Mouse (Mus musculus) midbrain, embryonic 10.5 days (tissue): Measurements from ENCODE around the gene Pithd1. TPM values are rescaled to one million over a fixed set of nuclear protein-coding genes. Genes with fewer than 3 reads are reported as not detected.

Experiments used
- DNase-seq: peaks from one replicate; pipeline ENCODE4 v3.0.0-alpha.2; 2017; ENCODE audit warnings: low spot score
- H3K27ac ChIP-seq: fragments of 300-500 bp; sonication (generic); replicated peaks from 2 replicates; pipeline ENCODE4 v1.5.1; 2016; ENCODE audit warnings: mild to moderate bottlenecking
- H3K27me3 ChIP-seq: fragments of 300-500 bp; sonication (generic); 2 replicates; pipeline ENCODE4 v1.6.1; 2016; ENCODE audit warnings: low read depth, mild to moderate bottlenecking; ENCODE audit not compliant: poor library complexity, severe bottlenecking
- H3K36me3 ChIP-seq: fragments of 300-500 bp; sonication (generic); 2 replicates; pipeline ENCODE4 v1.6.1; 2016; ENCODE audit warnings: mild to moderate bottlenecking, moderate library complexity
- H3K4me1 ChIP-seq: fragments of 300-500 bp; sonication (generic); 2 replicates; pipeline ENCODE4 v1.6.1; 2016
- H3K4me3 ChIP-seq: fragments of 300-500 bp; sonication (generic); 2 replicates; pipeline ENCODE4 v1.5.1; 2016; ENCODE audit warnings: mild to moderate bottlenecking, moderate library complexity
- H3K9me3 ChIP-seq: fragments of 300-500 bp; sonication (generic); replicated peaks from 2 replicates; pipeline ENCODE4 v1.6.1; 2016; ENCODE audit warnings: mild to moderate bottlenecking
- WGBS: fragments of 180-500 bp; shearing (Covaris S2); methylation state at CpG from one replicate; pipeline ENCODE4 v1.1.7; 2016; 5-methylcytosine and 5-hydroxymethylcytosine counted together
- polyA plus RNA-seq: library from polyadenylated mRNA; unstranded; fragments of >200 nt; fragmentation: Nextera tagmentation; extraction: Ambion mirVana; gene quantifications from 2 replicates; pipeline ENCODE4 v1.2.1, GENCODE M21; 2016

Pithd1 gene
- polyA plus RNA-seq, 1 experiment from 2014 or later = 69.6 TPM

- Histone ChIP-seq H3K27ac (no peak overlapping the region), H3K27me3 (no peaks in the 10 kb centered on the region; the same call in 1 of the 2 replicates), H3K4me3 (peak overlapping the region; percentile 90), H3K4me1 (peaks cover 37% of the 10 kb centered on the region), H3K9me3 (no peaks in the 10 kb centered on the region), H3K36me3 (peaks cover 61% of the 10 kb centered on the region)
- WGBS = 89% methylated on average over 9 of the region's 9 CpGs
- DNase-seq = no peak
These were observed 22.0 kb downstream of the Pithd1 start for GRCm38 (mm10) chr4:135965113-135965512.

DNA sequence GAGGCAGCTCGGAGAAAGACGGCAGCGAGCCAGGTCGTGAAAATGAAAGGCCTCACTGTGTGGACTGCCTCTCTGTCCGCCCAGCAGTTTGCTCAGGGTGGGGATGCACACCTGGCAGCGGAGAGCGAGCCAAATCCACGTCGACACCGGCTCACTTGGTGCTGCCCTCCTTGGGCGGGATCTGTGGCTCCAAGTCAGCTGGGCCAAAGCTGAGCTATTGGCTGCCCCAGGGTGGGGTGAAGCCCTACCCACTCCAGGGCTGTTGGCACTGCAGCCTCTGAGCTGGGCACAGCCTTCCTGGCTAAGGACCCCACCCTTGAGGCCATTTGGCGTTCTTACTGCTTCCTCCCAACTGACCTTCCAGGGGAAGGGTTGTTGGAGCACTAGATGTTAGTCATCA, 22.6 kb downstream of the Pithd1 start:
- H3K36me3 ChIP-seq = peaks cover 61% of the 10 kb centered on the region
- DNase-seq = no peak
- peak overlapping the region; percentile 90 for H3K4me3 ChIP-seq
- 4% methylated on average over 12 of the region's 12 CpGs for WGBS
- H3K9me3 ChIP-seq = no peaks in the 10 kb centered on the region
- peak overlapping the region; percentile 92 for H3K27ac ChIP-seq
- peaks cover 37% of the 10 kb centered on the region for H3K4me1 ChIP-seq
- no peaks in the 10 kb centered on the region; the same call in 1 of the 2 replicates for H3K27me3 ChIP-seq

- DNase-seq = peak; percentile 97
- Histone ChIP-seq H3K27ac (peak within 1 kb of the TSS; percentile 92), H3K4me1 (peaks cover 31% of the 10 kb centered on the region), H3K9me3 (no peaks in the 10 kb centered on the region), H3K36me3 (peaks cover 61% of the 10 kb centered on the region), H3K27me3 (no peaks in the 10 kb centered on the region; the same call in 1 of the 2 replicates), H3K4me3 (peak within 1 kb of the TSS; percentile 90)
- WGBS = under 1% methylated on average over 56 of the region's 56 CpGs
These were observed 23.4 kb downstream of the Pithd1 start, which contains the start of gene Gale for GRCm38 (mm10) chr4:135963457-135964193. Gene Gale, plus strand, starts transcription at chr4:135963727.

- WGBS = 5% methylated on average over 15 of the region's 15 CpGs
- peak overlapping the region; percentile 92 for H3K27ac ChIP-seq
- peak overlapping the region; percentile 90 for H3K4me3 ChIP-seq
- peaks cover 30% of the 10 kb centered on the region for H3K4me1 ChIP-seq
- H3K9me3 ChIP-seq = no peaks in the 10 kb centered on the region
- no peak for DNase-seq
- H3K36me3 ChIP-seq = peaks cover 59% of the 10 kb centered on the region
- H3K27me3 ChIP-seq = no peaks in the 10 kb centered on the region; the same call in 1 of the 2 replicates
These were observed 24.1 kb downstream of the Pithd1 start for GRCm38 (mm10) chr4:135962946-135963345.

DNA sequence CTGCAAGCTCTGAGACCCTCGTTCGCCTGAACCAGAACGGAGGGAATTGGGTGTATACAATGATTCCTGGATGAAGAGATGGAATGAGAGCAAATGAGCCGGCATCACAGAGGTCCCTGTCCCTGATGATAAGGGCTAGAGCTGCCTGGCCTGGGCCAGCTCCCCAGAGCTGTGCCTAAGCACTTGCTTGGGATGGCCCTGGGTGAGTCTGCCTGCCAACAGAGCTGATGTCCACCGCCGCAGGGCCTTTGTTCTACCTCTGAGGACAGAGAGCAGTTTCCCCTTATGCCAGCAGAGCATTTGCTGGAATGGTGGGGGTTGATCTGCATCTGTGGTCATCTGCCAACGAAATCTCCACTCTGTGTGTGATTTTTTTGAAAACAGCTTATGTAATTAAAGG, 24.9 kb downstream of the Pithd1 start:
- Histone ChIP-seq H3K4me1 (peaks cover 30% of the 10 kb centered on the region), H3K4me3 (peak overlapping the region; percentile 90), H3K9me3 (no peaks in the 10 kb centered on the region), H3K27me3 (no peaks in the 10 kb centered on the region; the same call in 1 of the 2 replicates), H3K27ac (no peak overlapping the region), H3K36me3 (peaks cover 51% of the 10 kb centered on the region)
- WGBS = 91% methylated on average over 7 of the region's 7 CpGs
- no peak for DNase-seq

DNA sequence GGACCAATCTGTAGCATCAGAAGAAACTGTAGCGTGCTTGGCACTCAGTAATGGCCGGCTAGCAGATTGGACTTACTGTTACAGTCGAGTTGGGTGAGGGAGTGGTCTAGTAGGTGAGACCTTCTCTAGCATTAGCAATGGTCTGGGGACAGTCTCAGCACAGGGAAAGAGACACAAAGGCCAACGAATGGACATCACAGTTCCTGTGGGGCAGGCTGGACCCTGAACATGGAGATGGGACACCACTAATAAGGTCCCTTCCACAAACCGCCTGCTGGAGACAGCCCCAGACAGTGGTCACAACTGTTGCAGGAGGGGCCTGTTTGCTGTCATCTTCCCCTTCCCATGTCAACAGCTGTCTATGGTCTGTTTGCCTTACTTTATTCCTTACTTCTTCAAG, 25.4 kb downstream of the Pithd1 start:
- WGBS = 87% methylated on average over 5 of the region's 5 CpGs
- no peak for DNase-seq
- Histone ChIP-seq H3K27me3 (no peaks in the 10 kb centered on the region; the same call in 1 of the 2 replicates), H3K27ac (no peak overlapping the region), H3K4me3 (0 out of 2 replicates have a peak overlapping the region, but pooled peaks have one; percentile 90), H3K36me3 (peaks cover 47% of the 10 kb centered on the region), H3K4me1 (peaks cover 30% of the 10 kb centered on the region), H3K9me3 (no peaks in the 10 kb centered on the region)

DNA sequence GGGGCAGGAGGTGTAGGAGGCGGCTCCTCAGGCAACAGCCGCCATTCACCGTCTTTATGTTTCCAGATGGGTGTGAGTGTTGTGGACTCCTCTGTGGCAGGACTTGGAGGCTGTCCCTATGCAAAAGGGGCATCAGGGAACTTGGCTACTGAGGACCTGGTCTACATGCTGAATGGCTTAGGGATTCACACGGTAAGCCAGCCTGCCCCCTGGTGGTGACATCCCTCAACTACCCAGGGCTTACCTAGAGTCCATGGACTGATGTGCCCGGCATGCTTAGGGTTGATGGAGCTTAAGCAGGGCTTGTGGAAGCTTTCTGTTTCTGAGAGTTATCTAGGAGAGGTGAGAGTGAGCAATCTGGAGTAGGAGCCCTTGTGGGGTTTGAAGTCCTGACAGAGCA, 26.3 kb downstream of the Pithd1 start:
- Histone ChIP-seq H3K4me3 (no peak overlapping the region), H3K36me3 (peaks cover 45% of the 10 kb centered on the region), H3K27me3 (no peaks in the 10 kb centered on the region; the same call in 1 of the 2 replicates), H3K27ac (no peak overlapping the region), H3K4me1 (peaks cover 30% of the 10 kb centered on the region), H3K9me3 (no peaks in the 10 kb centered on the region)
- peak; percentile 81 for DNase-seq
- WGBS = 19% methylated on average over 5 of the region's 5 CpGs

DNA sequence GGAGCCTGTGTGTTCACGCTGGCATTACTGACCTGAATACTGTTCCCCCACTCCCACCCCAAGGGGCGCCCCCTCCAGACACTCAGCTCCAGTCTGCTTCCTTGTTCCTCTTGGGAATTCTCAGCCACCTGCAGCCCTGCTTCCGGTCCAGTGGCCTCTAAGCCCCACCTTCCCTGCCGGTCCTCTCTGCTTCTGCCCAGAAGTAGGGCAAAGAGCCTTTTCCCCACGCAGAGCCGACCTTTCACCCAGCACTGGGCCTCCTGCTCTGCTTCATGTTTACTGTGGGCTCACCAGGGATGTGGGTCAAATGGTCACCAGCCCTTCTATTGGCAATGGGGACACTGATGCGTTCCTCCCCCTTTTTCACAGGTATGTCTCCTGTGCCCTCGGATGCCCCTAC, 28.7 kb downstream of the Pithd1 start:
- Histone ChIP-seq H3K9me3 (no peaks in the 10 kb centered on the region), H3K4me1 (peaks cover 17% of the 10 kb centered on the region), H3K4me3 (no peak overlapping the region), H3K27me3 (no peaks in the 10 kb centered on the region), H3K36me3 (peaks cover 52% of the 10 kb centered on the region), H3K27ac (no peak overlapping the region)
- 62% methylated on average over 8 of the region's 8 CpGs for WGBS
- DNase-seq = no peak

DNA sequence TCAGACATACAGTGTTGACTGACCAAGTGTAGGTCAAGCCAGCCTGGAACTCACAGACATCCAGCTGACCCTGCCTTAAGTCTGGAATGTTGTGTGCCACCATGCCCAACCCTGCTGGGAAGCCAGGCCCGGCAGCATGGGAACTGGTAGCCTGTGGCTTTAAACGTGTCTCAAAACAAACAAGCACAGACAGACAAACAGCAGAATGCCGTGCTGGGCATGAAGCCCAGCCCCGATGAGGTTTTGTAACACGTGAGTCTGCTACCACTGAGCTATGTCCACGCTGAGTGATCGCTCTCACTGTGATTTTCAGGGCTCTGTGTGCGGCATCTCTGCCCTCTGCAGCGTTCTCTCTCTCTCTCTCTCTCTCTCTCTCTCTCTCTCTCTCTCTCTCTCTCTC, 31.2 kb downstream of the Pithd1 start:
- H3K4me3 ChIP-seq = no peak overlapping the region
- H3K4me1 ChIP-seq = peaks cover 5% of the 10 kb centered on the region
- H3K27me3 ChIP-seq = no peaks in the 10 kb centered on the region
- H3K9me3 ChIP-seq = peaks cover 4% of the 10 kb centered on the region; the same call in 1 of the 2 replicates
- no peak overlapping the region for H3K27ac ChIP-seq
- 82% methylated on average over 9 of the region's 9 CpGs for WGBS
- no peak for DNase-seq
- H3K36me3 ChIP-seq = peaks cover 68% of the 10 kb centered on the region

GRCm38 (mm10) chr4:135954241-135954640, 32.8 kb downstream of the Pithd1 start:
- peaks cover 59% of the 10 kb centered on the region for H3K36me3 ChIP-seq

DNA sequence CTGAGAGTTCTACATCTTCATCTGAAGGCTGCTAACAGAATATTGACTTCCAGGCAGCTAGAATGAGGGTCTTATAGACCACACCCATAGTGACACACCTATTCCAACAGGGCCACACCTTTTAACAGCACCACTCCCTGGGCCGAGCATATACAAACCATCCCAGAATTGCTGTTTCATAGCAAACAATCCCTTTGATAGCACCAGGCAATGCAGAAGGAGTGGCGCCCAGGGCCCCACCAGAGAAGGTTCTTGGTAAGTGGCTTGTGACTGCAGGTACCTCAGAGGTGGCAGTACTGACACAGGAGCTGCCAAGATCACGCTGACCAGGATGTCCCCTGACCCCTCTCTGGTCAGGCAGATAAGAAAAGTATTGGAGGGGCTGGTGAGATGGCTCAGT, 33.9 kb downstream of the Pithd1 start:
- Histone ChIP-seq H3K4me1 (peaks cover 1% of the 10 kb centered on the region), H3K36me3 (peaks cover 48% of the 10 kb centered on the region), H3K9me3 (peaks cover 4% of the 10 kb centered on the region; the same call in 1 of the 2 replicates), H3K27ac (no peak overlapping the region), H3K27me3 (no peaks in the 10 kb centered on the region), H3K4me3 (no peak overlapping the region)
- no peak for DNase-seq
- 85% methylated on average over 3 of the region's 3 CpGs for WGBS

More at GRCm38 (mm10) chr4:135954241-135954640, 32.8 kb downstream of the Pithd1 start:
- DNase-seq = peak; percentile 71
- no peaks in the 10 kb centered on the region for H3K27me3 ChIP-seq
- peaks cover 4% of the 10 kb centered on the region; the same call in 1 of the 2 replicates for H3K9me3 ChIP-seq
- H3K4me1 ChIP-seq = peaks cover 5% of the 10 kb centered on the region
- no peak overlapping the region for H3K27ac ChIP-seq
- H3K4me3 ChIP-seq = no peak overlapping the region
- 19% methylated on average over 2 of the region's 2 CpGs for WGBS

DNA sequence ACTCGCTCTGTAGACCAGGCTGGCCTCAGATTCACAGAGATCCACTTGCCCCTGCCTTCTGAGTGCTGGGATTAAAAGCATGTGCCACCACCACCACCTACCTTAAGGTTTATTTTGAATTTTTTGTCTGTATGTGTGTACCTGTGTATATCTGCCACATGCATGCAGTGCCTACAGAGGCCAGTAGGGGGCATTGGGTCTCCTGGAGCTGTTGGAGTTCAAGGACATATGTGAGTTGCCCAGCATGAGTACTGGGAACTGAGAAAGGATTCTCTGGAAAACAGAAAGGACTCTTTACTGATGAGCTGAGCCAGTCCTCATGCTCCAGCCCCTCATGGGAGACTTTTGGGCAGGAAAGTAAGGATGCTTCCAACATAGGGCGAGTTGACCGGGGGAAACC, 35.6 kb downstream of the Pithd1 start:
- peaks cover 48% of the 10 kb centered on the region for H3K36me3 ChIP-seq
- DNase-seq = no peak
- H3K4me1 ChIP-seq = peaks cover 11% of the 10 kb centered on the region
- peaks cover 4% of the 10 kb centered on the region; the same call in 1 of the 2 replicates for H3K9me3 ChIP-seq
- no peak overlapping the region for H3K27ac ChIP-seq
- H3K27me3 ChIP-seq = no peaks in the 10 kb centered on the region
- 97% methylated on average over 3 of the region's 3 CpGs for WGBS
- H3K4me3 ChIP-seq = no peak overlapping the region

DNA sequence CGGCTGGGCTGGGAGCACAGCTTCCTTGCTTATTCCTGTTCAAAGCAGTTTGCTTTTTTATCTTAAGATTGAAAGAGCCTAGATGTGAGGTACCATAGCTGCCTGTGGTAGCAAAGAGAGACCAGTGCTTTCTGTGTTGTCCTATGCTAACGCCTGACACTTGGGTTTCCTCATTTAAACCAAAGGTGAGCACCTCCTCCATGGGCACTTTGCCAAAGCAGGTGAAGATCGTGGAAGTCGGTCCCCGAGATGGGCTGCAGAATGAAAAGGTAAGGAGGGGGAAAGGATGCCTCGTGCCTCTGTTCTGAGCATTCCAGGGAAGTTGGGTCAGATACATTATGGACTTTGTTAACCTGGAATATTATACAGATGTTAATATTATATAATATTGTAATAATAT, 36.7 kb downstream of the Pithd1 start:
- Histone ChIP-seq H3K4me3 (no peak overlapping the region), H3K4me1 (peaks cover 20% of the 10 kb centered on the region), H3K27me3 (no peaks in the 10 kb centered on the region), H3K9me3 (peaks cover 4% of the 10 kb centered on the region; the same call in 1 of the 2 replicates), H3K27ac (no peak overlapping the region), H3K36me3 (peaks cover 36% of the 10 kb centered on the region)
- no peak for DNase-seq
- WGBS = 90% methylated on average over 6 of the region's 6 CpGs
